Mouse (Mus musculus): ENCODE measurements around the gene Fancg.
A peak's percentile ranks its signal among the peaks of the same experiment; 100 is the strongest.

DNA sequence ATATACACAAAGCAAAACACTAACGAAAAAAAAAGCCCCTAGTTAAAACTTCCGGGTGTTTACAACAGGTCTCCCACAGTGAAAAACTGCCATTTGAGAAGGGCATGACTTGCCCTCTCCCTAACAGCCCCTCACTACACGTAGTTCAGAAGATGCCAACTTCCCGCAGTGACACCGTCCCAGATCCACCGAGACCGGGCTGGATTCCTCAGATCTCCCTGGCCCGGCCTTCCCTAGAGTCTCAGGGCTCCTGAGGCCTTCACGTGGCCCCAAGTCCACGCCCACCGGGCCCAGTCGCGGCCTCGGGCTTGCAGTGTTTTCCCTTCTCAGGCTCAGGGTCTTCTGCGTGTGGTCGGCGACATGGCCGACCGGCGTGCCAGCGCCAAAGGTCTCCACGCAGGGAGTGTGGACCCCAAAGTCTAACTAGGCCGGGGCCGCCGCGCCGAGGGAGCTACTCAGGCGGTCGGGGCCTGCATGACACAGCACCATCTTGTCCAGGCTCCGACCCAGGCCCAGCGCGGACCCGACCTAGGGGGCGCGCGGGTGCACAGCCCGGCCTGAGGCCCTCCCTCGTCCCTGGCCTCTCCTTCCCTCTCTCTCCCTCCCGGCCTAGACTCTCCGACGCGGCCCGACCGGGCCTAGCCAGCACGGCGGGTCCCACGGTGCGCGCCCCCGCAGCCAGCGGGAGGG lies 10.7 kb downstream of the Fancg start:
- TF ChIP-seq CTCF (IDR thresholded peaks at IDR 0.05; ENCODE audit: control insufficient read depth, insufficient read depth, insufficient read length) (peak; percentile 65), USF1 (IDR thresholded peaks at IDR 0.05; ENCODE audit: low read depth) (peak; percentile 86), MYOD1 (IDR thresholded peaks at IDR 0.05; ENCODE audit: control insufficient read depth, insufficient read length, low read depth) (no peak), MYOG (IDR thresholded peaks at IDR 0.05; ENCODE audit: control insufficient read depth, extremely low read depth, insufficient read length) (no peak)

All from C2C12 (cell line).